Mouse (Mus musculus) left cerebral cortex, postnatal 10 days (tissue): Measurements from ENCODE around the gene Trhr2. TPM values are rescaled to one million over a fixed set of nuclear protein-coding genes. Genes with fewer than 3 reads are reported as not detected.
A peak's percentile ranks its signal among the peaks of the same experiment; 100 is the strongest.

Experiments used
- DNase-seq, 2 experiments: peaks; one replicate each; pipeline ENCODE4 v3.0.0; 2021 to 2022; ENCODE audit warnings: low spot score in 2 of 2, mixed read lengths in 1 of 2; ENCODE audit errors: extremely low spot score in 1 of 2
- intact Hi-C: fragments of 180-260 bp; cut with DNase I; formaldehyde crosslinking; loops from one replicate; pipeline ENCODE4 v1.15.1; 2025
- total RNA-seq, 2 experiments: library from RNA; stranded (reverse); gene quantifications; 2 replicates each; pipeline ENCODE4 v1.2.3; 2021

The Trhr2 gene
- total RNA-seq, 2 experiments from 2014 or later = 1.4 to 1.9 TPM

DNA sequence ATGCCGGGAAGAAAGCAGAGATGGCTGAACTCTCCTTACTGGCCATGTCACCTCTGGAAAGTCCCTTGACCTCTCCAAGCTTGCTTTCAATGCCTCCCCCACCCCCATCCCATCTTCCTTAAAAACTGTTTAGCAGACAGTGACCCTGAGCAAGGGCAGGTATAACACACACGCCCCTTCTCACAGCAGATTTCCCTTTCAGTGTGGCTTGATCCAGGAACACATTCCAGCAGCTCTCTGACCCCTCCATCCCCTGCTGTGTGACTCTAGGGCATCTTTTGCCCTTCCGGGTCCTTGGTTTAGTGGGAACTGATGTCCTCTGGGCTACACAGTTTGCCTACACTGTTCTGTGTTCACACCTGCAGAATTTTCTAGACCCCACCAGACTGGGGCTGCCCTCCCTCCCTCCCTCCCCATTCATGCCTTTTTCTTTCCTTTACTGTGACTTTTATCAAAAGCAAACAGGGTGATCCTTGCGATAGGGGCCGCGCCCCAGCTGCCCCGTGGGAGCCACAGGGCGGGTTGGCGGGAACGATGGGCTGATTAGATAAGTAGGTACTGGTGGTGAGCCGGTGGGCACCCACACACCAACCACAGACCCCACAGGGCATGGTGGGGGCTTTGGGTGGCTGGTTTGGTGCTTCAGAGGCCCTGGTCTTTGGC is 41.4 kb downstream of the Trhr2 start:
- DNase-seq = no peak
- intact Hi-C loops = no loop called here

DNA sequence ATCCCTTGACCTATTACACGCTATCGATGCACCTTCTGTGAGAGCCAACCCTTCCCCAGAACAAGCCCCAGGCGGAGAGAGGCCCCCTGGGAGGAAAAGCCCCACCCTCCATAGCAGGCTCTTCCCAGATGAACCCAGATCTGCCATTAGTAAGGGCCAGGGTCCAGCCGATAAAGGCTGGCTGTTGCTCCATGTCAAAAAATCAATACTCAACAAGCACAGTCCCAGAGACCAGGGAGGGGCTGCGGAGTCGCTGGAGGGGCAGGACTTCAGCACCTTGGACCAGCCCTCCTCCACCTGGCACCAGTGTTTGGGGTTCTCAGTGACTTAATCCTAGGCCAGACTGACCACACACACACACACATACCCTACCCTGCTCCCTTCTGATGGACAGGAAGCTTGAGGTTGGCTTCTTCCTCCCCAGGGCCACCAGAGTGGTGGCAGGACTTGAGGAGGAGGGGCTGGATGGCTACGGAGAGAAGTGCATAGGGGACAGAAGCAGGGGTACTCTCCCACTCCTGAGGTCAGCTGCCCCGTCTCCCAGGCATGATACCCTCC is 42.5 kb downstream of the Trhr2 start:
- intact Hi-C loops = no loop called here

DNA sequence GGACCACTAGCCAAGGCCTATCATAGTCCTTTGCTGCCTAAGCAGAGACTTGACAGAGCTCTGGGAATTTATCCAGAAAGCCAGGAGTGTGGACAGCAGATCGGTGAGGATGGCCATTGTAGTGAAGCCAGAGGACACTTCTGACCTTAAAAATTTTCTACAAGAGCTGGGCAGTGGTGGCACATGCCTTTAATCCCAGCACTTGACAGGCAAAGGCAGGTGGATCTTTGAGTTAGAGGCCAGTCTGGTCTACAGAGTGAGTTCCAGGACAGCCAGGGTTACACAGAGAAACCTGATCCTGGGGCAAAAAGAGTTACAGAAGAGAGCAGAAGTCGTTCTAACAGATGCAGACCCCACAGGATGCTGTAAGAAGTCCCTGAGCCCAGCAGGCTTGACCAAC is 44.1 kb downstream of the Trhr2 start:
- intact Hi-C loops = no loop called here

More for the DNA sequence above, 42.5 kb downstream of the Trhr2 start:
- DNase-seq = no peak

DNA sequence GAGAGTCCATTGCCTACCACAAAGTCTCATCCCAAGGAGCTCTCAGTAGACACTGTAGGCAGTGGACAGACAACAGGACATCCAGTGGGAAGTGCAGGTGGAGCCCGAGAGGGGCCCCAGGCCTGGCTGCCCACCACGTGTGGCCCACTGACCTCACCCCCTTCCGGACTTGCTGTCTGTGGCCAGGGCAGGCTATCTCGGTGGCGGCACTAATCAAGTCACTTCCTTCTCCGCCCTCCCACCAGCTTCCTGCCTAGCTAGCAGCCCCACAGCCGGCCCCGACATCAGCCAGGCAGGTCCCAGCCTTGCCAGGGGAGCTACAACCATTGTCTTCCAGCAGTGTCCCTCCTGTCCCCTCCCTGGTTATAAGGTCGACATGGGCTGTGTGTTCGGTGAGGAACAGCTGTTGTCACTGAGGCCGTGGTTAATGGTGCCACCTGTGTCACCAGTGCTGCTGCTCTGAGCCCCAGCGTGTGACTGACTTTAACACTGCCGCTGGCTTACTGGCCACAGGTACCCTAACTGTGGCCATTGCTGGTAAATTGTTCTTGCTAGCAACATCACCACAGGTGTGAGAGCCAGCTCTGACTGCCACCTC is 45.5 kb downstream of the Trhr2 start:
- DNase-seq = peak in 1 of 2 experiments; percentile 67
- intact Hi-C loops = no loop called here

More for the DNA sequence above, 44.1 kb downstream of the Trhr2 start:
- DNase-seq = no peak

DNA sequence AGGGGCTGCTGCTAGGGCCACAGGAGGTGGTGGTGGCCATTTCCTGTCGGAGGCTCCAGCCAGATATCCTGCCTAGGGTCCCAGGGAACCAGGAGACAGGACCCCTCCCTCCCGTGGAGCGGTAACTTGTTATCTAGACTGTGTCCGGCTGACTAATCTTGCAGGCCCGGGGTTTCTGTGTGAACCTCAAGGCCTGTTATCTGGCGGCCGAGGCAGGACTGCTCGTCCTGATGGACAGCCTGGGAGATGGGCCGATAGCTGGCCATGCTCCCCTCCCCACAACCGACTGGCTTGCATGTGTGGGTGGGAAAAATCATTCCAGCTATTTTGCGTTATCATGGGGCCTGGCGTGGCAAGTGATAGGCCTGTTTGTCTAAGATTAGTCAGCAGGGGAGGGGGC is 47.2 kb downstream of the Trhr2 start:
- DNase-seq = no peak
- intact Hi-C loops = no loop called here

DNA sequence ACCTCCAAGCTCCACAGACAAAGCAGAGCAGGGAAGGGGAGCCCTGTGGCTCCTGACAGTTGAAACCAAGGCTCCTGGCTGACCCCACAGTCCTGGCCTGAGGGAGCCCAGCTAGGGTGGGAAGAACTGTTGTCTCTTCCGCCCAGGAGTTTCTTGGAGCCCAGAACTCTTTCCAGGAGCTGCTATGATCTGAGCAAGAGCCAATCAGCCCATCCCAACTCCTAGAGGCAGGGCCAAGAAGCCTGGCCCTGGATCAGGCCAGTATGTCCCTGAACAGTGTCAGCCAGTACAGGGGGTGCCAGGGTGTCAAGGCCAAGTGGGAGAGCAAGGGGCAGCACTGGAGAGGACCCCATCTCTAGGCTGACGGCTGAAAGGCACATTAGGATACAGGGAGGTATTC is 48.0 kb downstream of the Trhr2 start:
- DNase-seq = no peak
- intact Hi-C loops = no loop called here

DNA sequence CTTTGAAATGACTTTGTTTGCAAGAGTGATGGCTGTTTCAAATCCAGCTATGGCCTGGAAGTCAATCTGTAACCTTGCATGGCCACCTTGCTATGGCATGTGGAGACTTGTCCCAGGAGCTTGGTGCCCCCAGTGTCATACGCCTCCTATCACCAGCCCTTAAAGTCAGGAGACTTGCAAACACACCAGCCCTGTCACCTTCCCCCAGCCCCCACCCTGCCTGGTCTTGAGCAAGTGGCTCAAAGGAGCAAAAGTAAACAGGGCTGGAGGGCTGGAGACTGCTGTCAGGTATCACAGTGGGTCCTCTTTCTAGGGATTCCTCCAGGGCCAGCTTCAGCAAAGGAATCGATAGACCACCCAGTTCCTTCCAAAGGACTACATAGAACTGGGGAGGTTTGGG is 49.4 kb downstream of the Trhr2 start:
- intact Hi-C loops = no loop called here
- no peak for DNase-seq

DNA sequence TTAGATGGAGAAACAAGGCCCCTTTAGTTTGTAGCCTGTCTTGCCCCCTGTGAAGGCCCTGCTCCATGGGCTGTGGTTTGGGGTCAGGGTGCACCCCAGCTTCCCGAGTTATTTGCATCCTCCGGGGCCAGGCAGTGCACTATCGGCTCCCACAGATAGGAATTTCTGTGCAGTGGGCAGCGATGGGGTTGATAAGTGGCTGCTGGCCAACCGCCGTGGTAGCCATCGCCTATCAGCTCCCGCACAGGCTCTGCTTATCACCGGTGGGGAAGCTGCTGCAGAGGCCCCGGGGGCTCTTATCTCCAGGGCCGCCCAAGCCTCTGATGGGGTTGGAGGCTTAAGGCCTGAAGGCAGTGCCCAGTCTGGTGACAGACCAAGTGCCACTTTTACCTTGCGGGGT is 51.3 kb downstream of the Trhr2 start:
- intact Hi-C loops = no loop called here
- DNase-seq = no peak

DNA sequence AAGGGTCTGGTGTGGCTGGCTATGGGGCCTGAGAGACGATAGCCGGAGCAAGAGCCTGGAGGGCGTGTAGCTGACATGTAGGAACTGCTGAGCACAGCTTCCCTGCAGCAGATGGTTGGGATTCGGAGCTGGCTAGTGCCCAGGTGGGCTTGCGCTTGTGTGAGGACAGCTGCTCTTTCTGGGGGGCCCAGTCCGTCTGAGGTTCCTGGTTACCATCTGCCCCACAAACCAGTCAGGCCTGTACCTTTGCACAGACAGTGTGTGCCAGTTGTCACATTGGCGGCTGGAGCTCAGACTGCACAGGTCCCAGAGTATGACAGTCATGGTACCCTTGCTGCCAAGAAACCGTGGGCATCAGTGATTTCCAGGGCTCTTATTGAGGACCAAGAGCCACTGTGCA is 52.7 kb downstream of the Trhr2 start:
- peak; percentile 40 to 53 for DNase-seq
- intact Hi-C loops = no loop called here

Other genes starting within 250 kb of the Trhr2 start
- 10 to 100 TPM; 14.1 to 15.6 TPM for gene Zfpm1, start 78.6 kb downstream of the Trhr2 start, total RNA-seq
- 10 to 100 TPM; 32.6 to 33.4 TPM for gene Zc3h18, start 15.9 kb upstream of the Trhr2 start, total RNA-seq
- gene Il17c, start 61.3 kb upstream of the Trhr2 start, total RNA-seq = not detected
- gene Cyba, start 72.2 kb upstream of the Trhr2 start, total RNA-seq = 1 to 10 TPM; 7.8 to 9.6 TPM
- gene Mvd, start 82.7 kb upstream of the Trhr2 start, total RNA-seq = 10 to 100 TPM; 44.8 to 50.1 TPM
- gene Snai3, start 100.0 kb upstream of the Trhr2 start, total RNA-seq = not detected
- gene Rnf166, start 115.3 kb upstream of the Trhr2 start, total RNA-seq = 10 to 100 TPM; 14.2 to 16.3 TPM
- gene Ctu2, start 115.4 kb upstream of the Trhr2 start, total RNA-seq = 10 to 100 TPM; 35.5 to 38.0 TPM
- gene Piezo1, start 190.6 kb upstream of the Trhr2 start, total RNA-seq = 10 to 100 TPM; 15.0 to 17.9 TPM
- gene Cdt1, start 207.3 kb upstream of the Trhr2 start, total RNA-seq = 1 to 10 TPM; 3.9 to 4.2 TPM
- gene Aprt, start 216.2 kb upstream of the Trhr2 start, total RNA-seq = 10 to 100 TPM; 80.3 to 89.9 TPM